Mouse (Mus musculus): ENCODE data around the gene Tbc1d7.

DNA sequence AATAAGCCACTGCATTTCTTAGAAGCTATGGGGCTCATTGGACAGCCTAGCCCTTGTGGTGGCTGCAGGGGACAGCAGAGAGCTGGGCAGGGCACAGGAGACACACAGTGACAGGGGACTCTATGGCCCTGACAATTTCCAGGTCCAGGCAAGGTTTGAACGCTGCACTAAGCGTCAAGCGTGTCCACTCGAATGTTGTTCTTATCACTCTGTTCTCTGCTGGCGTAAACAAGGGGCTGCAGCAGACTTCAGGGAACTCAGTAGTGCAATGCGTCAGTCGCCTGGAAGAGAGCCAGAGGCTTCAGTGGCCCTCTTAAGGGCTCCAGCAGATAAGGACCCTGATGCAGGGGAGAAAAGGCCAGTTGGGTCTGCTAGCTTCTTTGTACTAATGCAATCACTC is 24.7 kb upstream of the Tbc1d7 start:
- TF ChIP-seq CTCF (conservative IDR thresholded peaks at IDR 0.05; ENCODE audit: low read length): no peak
- no peak for TF ChIP-seq NANOG (IDR thresholded peaks at IDR 0.05; ENCODE audit: borderline replicate concordance, low read length)
- TF ChIP-seq POU5F1 (IDR thresholded peaks at IDR 0.05; ENCODE audit: borderline replicate concordance, low read length): no peak
